Mouse (Mus musculus): ENCODE data around the gene Ttc41. TPM values are rescaled to one million over a fixed set of nuclear protein-coding genes. Genes with fewer than 3 reads are reported as not detected.

The Ttc41 gene
- polyA plus RNA-seq, 1 experiment from 2014 or later = 2.2 TPM

DNA sequence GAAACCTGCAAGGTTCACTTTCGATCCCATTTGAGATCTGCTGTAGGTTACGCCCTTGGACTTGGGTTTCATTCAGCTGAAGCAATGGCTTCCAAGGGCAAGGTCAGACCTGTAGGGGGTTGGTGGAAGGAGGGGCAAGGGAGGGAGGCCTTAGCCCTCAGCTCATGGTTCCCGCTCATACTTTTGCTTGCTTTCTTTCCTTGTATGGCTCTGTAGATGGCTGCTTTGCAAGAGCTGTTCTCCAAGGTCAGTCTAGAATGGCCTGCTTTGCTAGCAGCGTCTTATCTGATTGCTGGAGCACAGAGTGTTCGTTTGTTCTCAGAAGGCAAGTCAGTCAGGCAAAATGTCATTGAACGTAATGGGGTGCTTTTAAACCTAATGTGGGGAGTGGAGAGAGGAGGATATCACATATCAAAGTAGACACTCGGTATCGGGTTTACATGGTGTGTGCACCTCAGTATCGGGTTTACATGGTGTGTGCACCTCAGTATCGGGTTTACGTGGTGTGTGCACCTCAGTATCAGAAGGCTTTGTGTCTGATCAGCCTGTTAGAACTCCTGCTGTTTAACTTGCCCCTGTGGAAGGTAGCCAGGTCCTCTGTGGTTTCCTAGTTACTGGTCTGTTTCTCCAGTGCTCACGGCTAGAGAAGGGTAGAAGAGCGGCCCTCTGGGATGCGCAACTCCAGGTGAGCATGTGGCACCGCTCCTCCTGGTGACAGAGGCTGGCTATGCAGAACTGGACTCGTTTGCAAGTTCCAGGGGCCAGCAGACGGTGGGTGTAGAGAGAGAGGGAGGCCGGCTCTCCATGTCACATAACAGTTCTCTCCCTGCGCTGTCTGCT, 108.9 kb downstream of the Ttc41 start:
- Histone ChIP-seq H3K36me3 (peaks cover 5% of the 10 kb centered on the region; the same call in 1 of the 2 replicates), H3K9ac (replicated peaks) (no peak overlapping the region), H3K9me3 (replicated peaks) (no peaks in the 10 kb centered on the region), H3K27me3 (replicated peaks) (no peaks in the 10 kb centered on the region), H3K4me1 (peaks cover 4% of the 10 kb centered on the region), H3K4me2 (no peak overlapping the region), H3K4me3 (replicated peaks) (no peak overlapping the region), H3K27ac (replicated peaks) (no peak overlapping the region)
- ATAC-seq (ENCODE audit: low FRiP score) = no peak
- 83% methylated on average over 19 of the region's 19 CpGs for WGBS

- Histone ChIP-seq H3K27ac (replicated peaks) (no peak overlapping the region), H3K4me3 (replicated peaks) (no peak overlapping the region), H3K4me1 (peaks cover 10% of the 10 kb centered on the region), H3K9ac (replicated peaks) (no peak overlapping the region), H3K27me3 (replicated peaks) (no peaks in the 10 kb centered on the region), H3K4me2 (no peak overlapping the region), H3K9me3 (replicated peaks) (no peaks in the 10 kb centered on the region), H3K36me3 (peaks cover 5% of the 10 kb centered on the region; the same call in 1 of the 2 replicates)
- 84% methylated on average over 7 of the region's 7 CpGs for WGBS
- ATAC-seq (ENCODE audit: low FRiP score) = no peak
These were observed 109.5 kb downstream of the Ttc41 start for GRCm38 (mm10) chr10:86815133-86815532.

DNA sequence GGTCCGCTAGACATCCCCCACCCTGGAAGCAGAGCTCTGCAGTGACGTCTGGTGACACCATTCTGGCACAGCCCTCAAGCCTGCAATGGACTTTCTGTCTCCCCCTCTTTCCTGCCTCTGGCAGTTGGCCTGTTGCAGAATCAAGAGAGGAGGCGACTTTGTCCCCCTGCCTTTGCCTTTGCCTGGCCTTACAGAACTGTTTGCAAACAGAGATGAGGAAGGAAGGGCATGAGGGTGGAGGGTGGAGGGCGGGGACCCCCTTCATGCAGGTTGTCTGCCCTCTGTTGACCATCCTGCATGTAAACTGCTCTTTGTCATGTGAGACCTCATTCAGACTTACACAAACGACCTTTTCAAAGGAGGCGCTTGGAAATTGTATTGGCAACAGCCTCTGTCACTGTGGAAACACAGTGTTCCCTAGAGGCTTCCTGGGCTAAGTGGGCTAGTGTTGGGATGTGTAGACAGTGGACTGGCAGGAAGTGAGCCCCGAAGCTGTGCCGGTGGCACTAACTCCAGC, 114.1 kb downstream of the Ttc41 start:
- peak overlapping the region; percentile 49; the same call in 1 of the 2 replicates for H3K27ac ChIP-seq (replicated peaks)
- H3K9me3 ChIP-seq (replicated peaks) = no peaks in the 10 kb centered on the region
- peak overlapping the region; percentile 5; the same call in 1 of the 2 replicates for H3K4me2 ChIP-seq
- no peak overlapping the region for H3K9ac ChIP-seq (replicated peaks)
- H3K4me1 ChIP-seq = peaks cover 11% of the 10 kb centered on the region
- ATAC-seq (ENCODE audit: low FRiP score) = peak; percentile 89
- H3K27me3 ChIP-seq (replicated peaks) = no peaks in the 10 kb centered on the region
- H3K36me3 ChIP-seq = peaks cover 16% of the 10 kb centered on the region
- 18% methylated on average over 8 of the region's 8 CpGs for WGBS
- H3K4me3 ChIP-seq (replicated peaks) = no peak overlapping the region

DNA sequence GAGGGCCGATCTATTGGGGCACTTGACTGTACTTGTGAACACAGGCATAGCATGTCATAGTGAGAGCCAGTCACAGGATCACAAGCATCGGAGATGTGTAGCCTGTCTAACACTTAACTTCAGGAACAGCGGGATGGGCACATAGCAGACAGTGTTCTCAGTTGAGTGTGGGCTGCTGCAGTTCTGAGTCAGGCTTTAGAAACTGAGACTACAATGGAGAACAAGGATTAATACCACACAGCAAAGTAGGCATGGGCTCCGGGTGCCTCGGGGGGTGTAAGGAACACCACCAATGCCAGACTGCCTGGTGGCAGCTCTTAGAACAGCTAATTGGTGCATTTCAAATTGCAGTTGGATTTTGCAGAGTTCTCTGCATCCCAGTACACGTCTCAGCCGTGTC, 115.4 kb downstream of the Ttc41 start:
- Histone ChIP-seq H3K36me3 (peaks cover 15% of the 10 kb centered on the region), H3K27ac (replicated peaks) (no peak overlapping the region), H3K9ac (replicated peaks) (no peak overlapping the region), H3K9me3 (replicated peaks) (no peaks in the 10 kb centered on the region), H3K4me1 (peaks cover 11% of the 10 kb centered on the region), H3K4me2 (no peak overlapping the region), H3K27me3 (replicated peaks) (no peaks in the 10 kb centered on the region), H3K4me3 (replicated peaks) (no peak overlapping the region)
- WGBS = 91% methylated on average over 7 of the region's 7 CpGs
- no peak for ATAC-seq (ENCODE audit: low FRiP score)

DNA sequence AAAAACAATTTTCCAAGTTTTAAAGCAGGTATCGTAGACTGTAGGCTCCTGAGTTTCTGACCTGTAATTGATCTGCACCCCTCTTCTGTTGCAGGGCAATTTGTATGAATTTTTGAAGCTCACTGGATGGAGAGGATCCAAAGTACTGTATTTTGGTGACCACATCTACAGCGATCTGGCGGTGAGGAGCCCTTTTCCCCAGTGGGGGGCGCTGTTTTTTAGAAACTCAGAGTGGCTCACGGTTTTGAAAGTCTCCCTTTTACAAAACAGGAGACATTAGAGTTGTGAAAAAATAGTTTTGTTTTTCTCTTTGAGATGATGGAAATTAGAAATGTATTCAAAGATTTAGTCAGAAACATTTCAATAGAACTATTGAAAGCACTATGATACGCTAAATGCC, 118.5 kb downstream of the Ttc41 start:
- Histone ChIP-seq H3K9ac (replicated peaks) (no peak overlapping the region), H3K4me3 (replicated peaks) (no peak overlapping the region), H3K4me1 (peaks cover 11% of the 10 kb centered on the region), H3K27ac (replicated peaks) (no peak overlapping the region), H3K36me3 (peaks cover 23% of the 10 kb centered on the region), H3K4me2 (no peak overlapping the region), H3K9me3 (replicated peaks) (no peaks in the 10 kb centered on the region), H3K27me3 (replicated peaks) (no peaks in the 10 kb centered on the region)
- WGBS = 85% methylated on average over 6 of the region's 6 CpGs
- no peak for ATAC-seq (ENCODE audit: low FRiP score)

DNA sequence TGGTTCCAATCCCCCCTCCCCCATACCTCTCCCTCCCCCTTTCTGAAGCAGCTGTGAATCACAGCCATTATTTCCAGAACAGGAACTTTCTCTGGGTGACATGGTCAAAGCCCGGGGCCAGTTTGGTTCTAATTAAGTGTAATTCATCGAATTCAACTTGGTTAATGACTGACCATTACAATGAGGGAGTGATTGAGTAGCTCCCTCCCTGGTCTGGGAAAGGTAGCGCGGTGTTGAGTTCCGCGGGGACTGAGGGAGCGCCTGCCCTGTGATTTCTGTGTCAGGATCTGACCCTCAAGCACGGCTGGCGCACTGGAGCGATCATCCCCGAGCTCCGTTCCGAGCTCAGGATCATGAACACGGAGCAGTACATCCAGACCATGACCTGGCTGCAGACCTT, 119.3 kb downstream of the Ttc41 start:
- H3K4me2 ChIP-seq = no peak overlapping the region
- 58% methylated on average over 14 of the region's 14 CpGs for WGBS
- peaks cover 23% of the 10 kb centered on the region for H3K36me3 ChIP-seq
- H3K27me3 ChIP-seq (replicated peaks) = no peaks in the 10 kb centered on the region
- no peak overlapping the region for H3K27ac ChIP-seq (replicated peaks)
- ATAC-seq (ENCODE audit: low FRiP score) = no peak
- H3K9me3 ChIP-seq (replicated peaks) = no peaks in the 10 kb centered on the region
- H3K9ac ChIP-seq (replicated peaks) = no peak overlapping the region
- H3K4me3 ChIP-seq (replicated peaks) = no peak overlapping the region
- H3K4me1 ChIP-seq = peaks cover 4% of the 10 kb centered on the region

DNA sequence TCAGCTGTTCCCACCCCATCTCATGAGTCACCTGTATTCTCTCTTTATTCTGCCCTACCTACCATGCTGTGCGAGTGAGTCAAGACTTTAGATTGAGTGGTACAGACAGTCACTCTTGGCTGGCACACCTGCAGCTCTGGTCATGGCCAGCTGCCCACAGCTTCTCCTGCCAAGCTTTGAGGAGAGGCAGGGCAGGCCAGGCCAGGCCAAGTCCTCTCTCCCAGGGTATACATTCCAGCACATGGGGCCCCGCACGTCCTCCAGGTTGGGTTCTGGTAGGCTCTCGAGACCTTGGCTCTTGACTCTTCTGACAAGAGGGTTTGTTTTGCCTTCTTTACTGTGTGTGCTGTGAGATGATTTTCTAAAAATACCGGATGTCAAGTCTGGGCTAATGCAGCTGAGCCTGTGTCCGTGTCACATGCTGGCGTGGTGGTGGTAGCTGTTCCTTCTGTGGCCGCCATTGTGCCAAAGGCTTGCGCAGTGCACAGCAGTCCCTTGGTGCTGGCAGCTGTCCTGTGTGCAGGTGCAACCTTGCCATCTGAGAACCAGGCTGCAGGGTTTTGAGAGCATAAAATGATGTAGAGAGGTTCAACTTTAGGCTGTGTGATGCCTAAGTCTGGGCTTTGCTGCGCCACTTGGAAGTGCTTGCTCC, 120.4 kb downstream of the Ttc41 start:
- Histone ChIP-seq H3K9ac (replicated peaks) (no peak overlapping the region), H3K36me3 (peaks cover 18% of the 10 kb centered on the region), H3K27ac (replicated peaks) (no peak overlapping the region), H3K4me2 (no peak overlapping the region), H3K27me3 (replicated peaks) (no peaks in the 10 kb centered on the region), H3K9me3 (replicated peaks) (no peaks in the 10 kb centered on the region), H3K4me3 (replicated peaks) (no peak overlapping the region), H3K4me1 (no peaks in the 10 kb centered on the region)
- WGBS = 91% methylated on average over 10 of the region's 10 CpGs
- ATAC-seq (ENCODE audit: low FRiP score) = no peak

Small RNA genes lying within 50 kb of the gene (microRNA-seq; reads per million reads assigned to microRNA genes)
- 1.7 reads per million, percentile 2 among the genes with 10 or more reads in this experiment for gene Gm25745

Other genes starting within 250 kb of the Ttc41 start
- 24.4 and 29.0 TPM in 2 replicates for gene Syn3, start 206.9 kb upstream of the Ttc41 start, polyA plus RNA-seq (2015; fragmentation: Nextera tagmentation; extraction: Ambion mirVana)
- 337 and 397 TPM in 2 replicates for gene Hsp90b1, start 302 bp upstream of the Ttc41 start, polyA plus RNA-seq (2015; fragmentation: Nextera tagmentation; extraction: Ambion mirVana)
- gene Gm49358, start 58.2 kb downstream of the Ttc41 start, polyA plus RNA-seq (2015; fragmentation: Nextera tagmentation; extraction: Ambion mirVana) = not detected in 2 replicates
- gene Nt5dc3, start 73.2 kb downstream of the Ttc41 start, polyA plus RNA-seq (2015; fragmentation: Nextera tagmentation; extraction: Ambion mirVana) = 8.0 and 9.9 TPM in 2 replicates